Mouse (Mus musculus) cerebral cortex, adult 2 months (tissue): ENCODE measurements around the gene Gm48552.

Experiments
- WGBS: fragments of 180-500 bp; shearing (Covaris S2); methylation state at CpG from one replicate; pipeline ENCODE4 v1.1.7; 2018; 5-methylcytosine and 5-hydroxymethylcytosine counted together

Gm48552 gene

DNA sequence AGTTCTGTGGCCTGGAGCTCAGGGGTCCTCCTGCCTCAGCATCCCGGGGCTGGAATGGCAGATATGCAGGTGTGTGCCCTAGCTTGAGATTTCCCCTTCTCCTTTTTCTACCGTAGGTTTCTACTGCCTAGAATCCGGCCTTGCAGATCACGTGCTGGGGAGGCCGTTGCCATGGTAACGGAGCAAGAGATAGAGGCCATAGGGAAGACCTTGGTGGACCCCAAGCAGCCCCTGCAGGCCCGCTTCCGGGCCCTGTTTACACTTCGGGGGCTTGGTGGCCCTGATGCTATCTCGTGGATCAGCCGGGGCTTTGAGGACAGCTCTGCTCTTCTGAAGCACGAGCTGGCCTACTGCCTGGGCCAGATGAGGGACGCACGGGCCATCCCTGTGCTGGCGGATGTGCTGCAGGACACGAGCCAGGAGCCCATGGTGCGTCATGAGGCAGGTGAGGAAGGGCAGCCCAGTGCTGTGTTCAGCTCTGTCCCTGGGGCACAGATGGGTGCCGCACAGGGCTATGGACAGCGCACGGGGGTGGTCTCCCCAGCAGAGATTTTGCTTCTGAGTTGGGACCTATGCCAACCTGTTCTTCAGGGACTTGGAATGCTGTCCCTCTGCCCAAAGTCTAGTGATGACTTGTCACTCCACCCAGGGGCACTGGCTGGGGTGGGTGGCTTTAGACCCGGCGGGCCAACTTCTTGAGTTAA, 3.0 kb upstream of the Gm48552 start:
- WGBS, result 73% methylated on average over 22 of the region's 22 CpGs

GRCm38 (mm10) chr10:81387716-81388115, 1.1 kb upstream of the Gm48552 start:
- 89% methylated on average over 20 of the region's 20 CpGs for WGBS

DNA sequence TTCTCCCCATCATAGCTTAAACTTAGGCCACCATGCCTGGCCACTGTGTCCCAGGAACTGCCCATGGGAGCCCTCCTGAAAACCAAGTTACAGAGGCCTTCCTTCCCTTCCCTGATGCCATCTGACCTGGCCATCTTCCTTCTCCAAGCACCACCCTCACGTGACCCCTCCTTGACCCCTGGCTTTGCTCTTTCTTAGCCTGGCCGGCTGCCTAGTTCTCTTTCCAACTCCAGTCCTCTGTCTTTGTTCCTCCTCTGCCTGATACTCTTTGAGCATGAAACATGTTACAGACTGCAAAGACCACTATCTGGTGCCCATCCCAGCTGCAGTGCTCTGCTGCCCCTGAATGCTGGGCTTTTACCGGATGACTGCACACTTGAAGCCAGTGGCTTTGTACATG, 568 bp downstream of the Gm48552 start:
- WGBS, result 53% methylated on average over 3 of the region's 3 CpGs

- WGBS, result 59% methylated on average over 23 of the region's 23 CpGs
These were observed 1.2 kb downstream of the Gm48552 start for GRCm38 (mm10) chr10:81389801-81390677.

DNA sequence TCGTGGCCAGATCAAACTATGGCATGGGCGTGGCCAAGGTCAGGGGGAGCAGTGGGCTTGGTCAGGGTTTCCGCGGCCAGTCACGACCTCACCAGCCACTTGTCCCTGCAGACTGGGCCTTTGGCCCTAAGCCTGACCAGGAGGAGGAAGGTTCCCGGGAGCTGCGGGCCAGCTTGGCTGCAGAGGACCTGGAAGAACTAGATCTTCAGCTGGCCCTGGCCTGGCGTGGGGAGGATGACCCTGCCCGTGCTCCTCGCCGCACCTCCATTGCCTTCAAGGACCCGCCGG, 1.8 kb downstream of the Gm48552 start:
- 92% methylated on average over 13 of the region's 13 CpGs for WGBS

- 87% methylated on average over 6 of the region's 6 CpGs for WGBS
These were observed 3.5 kb downstream of the Gm48552 start for GRCm38 (mm10) chr10:81392270-81392669.

GRCm38 (mm10) chr10:81392781-81393185, 4.0 kb downstream of the Gm48552 start, which contains the start of gene Smim24:
Gene Smim24, plus strand, starts transcription at chr10:81393051.
- 67% methylated on average over 14 of the region's 14 CpGs for WGBS

GRCm38 (mm10) chr10:81393456-81394063, 4.8 kb downstream of the Gm48552 start:
- 17% methylated on average over 19 of the region's 19 CpGs for WGBS

DNA sequence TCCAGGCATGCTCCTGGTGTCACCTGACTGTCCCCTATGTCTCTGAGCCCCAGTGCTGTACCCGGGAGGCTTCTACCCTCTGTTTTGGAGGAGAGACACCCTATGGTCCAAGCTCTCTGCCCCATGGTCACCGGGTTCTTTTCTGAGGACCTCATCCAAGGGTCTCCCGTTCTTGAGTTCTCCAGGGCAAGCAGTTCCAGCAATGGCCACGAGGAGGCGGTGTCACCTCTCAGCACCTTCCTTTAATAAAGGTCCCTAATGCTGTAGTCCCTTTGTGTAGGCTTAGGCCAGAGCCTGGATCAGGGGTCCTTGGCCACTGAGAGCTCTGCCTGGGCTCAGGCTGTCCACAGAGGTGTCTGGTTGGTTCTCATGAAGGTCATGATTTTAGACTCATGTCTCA, 6.3 kb downstream of the Gm48552 start:
- 19% methylated on average over 5 of the region's 5 CpGs for WGBS

- WGBS, result 70% methylated on average over 4 of the region's 4 CpGs
These were observed 7.1 kb downstream of the Gm48552 start for GRCm38 (mm10) chr10:81395865-81396264.

- 72% methylated on average over 5 of the region's 5 CpGs for WGBS
These were observed 7.9 kb downstream of the Gm48552 start for GRCm38 (mm10) chr10:81396749-81397148.

DNA sequence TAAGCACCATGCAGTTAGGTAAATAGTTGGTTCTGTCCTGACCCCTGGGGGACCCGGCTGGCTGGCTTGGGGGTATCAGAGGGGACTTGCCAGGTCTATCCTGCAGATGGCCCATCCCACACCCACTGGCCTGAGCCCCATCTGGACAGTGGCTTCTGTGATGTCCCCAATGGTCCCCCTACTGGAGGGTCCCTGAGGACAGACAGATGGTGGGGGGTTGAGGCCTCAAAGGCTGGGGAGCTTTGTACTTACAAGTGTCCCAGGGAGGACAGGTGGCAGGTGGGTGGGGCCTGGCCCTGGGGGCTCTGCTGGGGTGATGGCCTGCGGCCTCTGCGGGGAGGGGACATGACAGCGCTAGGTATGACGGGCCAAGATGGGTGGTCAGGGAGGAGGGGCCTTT, 10.5 kb downstream of the Gm48552 start:
- WGBS, result 84% methylated on average over 5 of the region's 5 CpGs

- 82% methylated on average over 18 of the region's 18 CpGs for WGBS
These were observed 11.0 kb downstream of the Gm48552 start for GRCm38 (mm10) chr10:81399798-81400308.

DNA sequence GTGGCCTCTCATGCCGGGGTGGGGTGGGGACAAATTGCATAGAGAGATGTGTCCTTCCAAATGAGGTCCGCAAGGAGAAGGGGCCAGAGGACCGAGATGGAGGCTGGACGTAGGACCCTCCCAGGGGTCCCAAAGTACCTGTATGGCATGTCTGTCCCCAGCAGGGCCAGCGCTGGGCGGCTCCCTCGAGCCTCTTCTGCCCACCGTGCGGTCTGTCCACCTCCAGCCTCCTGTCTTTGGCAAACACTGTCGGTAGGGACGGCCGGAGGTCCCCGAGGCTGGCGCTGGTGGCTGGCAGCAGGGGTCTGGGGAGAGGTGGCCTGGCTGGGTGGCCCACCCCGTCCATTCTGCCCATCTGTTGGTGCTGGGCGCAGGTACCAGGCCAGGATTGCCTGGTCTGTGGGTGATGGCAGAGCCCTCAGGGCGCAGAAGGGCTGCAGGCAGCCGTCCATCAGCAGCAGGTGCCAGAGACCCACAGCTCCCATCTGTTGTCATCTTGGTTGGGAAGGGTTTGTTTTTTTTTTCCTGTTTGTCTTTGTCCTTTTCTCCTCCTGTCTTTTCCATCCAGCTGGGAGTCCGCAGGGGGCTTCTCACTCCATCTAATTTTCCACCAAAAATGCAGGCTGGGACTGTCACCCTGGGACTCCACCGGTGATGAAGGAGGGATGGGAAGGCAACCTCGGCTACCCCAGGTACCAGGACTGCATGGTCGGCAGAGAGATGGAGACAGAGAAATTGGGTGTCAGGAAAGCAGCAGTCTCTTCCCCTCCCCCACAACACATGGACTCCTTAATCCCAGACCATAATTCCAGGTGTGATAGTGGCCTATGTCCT, 11.8 kb downstream of the Gm48552 start:
- 56% methylated on average over 22 of the region's 22 CpGs for WGBS

DNA sequence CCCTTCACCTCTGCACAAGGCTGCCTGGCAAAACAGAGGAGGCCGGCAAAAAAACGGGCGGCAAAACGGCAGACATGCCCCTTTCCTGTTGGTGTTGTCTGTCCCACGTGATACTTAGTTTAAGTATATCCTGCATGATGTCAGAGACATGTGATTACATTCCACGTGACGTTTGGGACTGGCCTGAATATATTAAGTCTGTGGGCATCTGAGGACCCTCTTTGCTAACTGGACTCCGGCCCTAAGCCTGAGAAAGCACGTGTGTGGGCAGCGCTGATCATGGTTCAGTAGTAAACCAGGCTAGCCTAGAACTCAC, 12.4 kb downstream of the Gm48552 start:
- 29% methylated on average over 10 of the region's 10 CpGs for WGBS

GRCm38 (mm10) chr10:81401521-81402226, 12.9 kb downstream of the Gm48552 start:
- 12% methylated on average over 18 of the region's 18 CpGs for WGBS

DNA sequence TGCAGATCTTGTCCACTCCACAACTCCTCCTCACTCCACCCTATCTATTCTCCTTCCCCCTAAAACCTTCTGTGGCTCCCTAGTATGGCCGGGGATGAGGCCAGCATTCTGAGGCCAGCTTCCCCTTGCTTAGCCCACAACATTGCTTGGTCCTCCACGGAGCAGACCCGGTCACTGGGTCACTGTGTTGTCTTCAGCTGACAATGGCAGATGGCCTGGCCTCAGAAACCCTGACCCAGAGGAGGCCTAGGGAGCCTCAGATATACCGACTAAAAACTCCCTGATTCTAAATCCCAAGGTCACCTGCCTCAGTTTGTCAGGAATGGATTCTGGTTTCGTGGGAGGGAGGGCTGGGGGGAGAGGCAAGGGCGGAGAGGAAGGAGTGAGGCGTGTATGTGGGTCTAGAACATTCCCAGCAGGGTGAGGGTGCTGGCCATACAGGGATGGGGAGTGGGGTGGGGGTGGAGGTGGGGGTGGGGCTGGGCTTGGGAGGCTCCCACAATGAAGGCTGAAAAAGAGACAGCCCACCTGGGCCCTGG, 13.5 kb downstream of the Gm48552 start:
- 23% methylated on average over 7 of the region's 7 CpGs for WGBS

GRCm38 (mm10) chr10:81403511-81403910, 14.7 kb downstream of the Gm48552 start:
- 76% methylated on average over 10 of the region's 10 CpGs for WGBS

DNA sequence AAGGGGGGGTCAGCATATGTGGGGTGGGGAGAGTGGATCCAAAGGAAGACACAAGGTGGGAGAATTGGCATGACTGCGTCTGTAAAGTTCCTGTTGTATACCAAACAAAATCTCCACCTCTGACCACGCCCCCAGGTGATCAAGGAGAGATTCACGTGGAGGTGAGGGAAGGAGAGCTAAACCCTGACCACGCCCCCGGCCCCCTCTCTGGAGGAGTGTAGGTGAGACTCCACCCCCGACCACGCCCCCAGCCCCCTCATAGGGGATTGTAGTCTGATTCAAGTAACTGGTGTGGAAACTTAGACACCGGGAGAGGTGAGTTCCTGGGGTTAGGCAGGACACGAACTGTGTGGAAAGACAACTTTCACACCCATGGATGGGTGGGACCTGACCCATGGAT, 15.3 kb downstream of the Gm48552 start:
- WGBS, result 42% methylated on average over 9 of the region's 9 CpGs

- WGBS, result 74% methylated on average over 18 of the region's 18 CpGs
These were observed 15.9 kb downstream of the Gm48552 start for GRCm38 (mm10) chr10:81404720-81405119.
